Comparison of ENCODE assay signal across 10 mouse cellular contexts in genomic region chr2:122575470-122575869, GRCm38 (mm10). TPM values are rescaled to one million over a fixed set of nuclear protein-coding genes. Genes with fewer than 3 reads are reported as not detected.
A peak's percentile ranks its signal among the peaks of the same experiment; 100 is the strongest.
DNase-seq lines count a peak whose midpoint lies in the region; ATAC-seq and TF ChIP-seq lines count a peak whose summit lies in the region.
"Had no signal": no experiment of that assay in that cellular context is flagged by ENCODE, and none has a peak within 500 bp of the region (broad histone marks: within the 10 kb centered on the region; RNA-seq: fewer than 3 reads in every experiment).

No protein-coding gene starts in this region.

- intact Hi-C loops in left cerebral cortex, postnatal 10 days (cut with DNase I) = loop anchor here (10.0 kb wide), 1 partner anchor 179 kb away; no protein-coding TSS in a partner anchor

- H3K9ac ChIP-seq in midbrain, embryonic 15.5 days = no peak overlapping the region
- H3K9ac ChIP-seq: forebrain, embryonic 12.5 days; neural tube, embryonic 12.5 days; stomach, embryonic 15.5 days had no signal

- TF ChIP-seq CTCF in testis, adult 2 months (IDR thresholded peaks at IDR 0.05; ENCODE audit: control insufficient read depth, insufficient read depth, insufficient replicate concordance, low read depth, low read length) = no peak

- peak overlapping the region; percentile 21 for H3K27ac ChIP-seq in testis, adult 2 months (ENCODE audit: control insufficient read depth, insufficient read depth, low read depth, low read length)
- no peak overlapping the region for H3K27ac ChIP-seq in midbrain, embryonic 15.5 days
- H3K27ac ChIP-seq: forebrain, embryonic 12.5 days; neural tube, embryonic 12.5 days; stomach, embryonic 15.5 days had no signal

- WGBS in midbrain, embryonic 15.5 days = 77% methylated on average over 11 of the region's 11 CpGs

- no peak for TF ChIP-seq POLR2A in testis, adult 2 months (IDR thresholded peaks at IDR 0.05; ENCODE audit: control insufficient read depth, low read depth, low read length)

- H3K36me3 ChIP-seq in testis, adult 2 months (ENCODE audit: control insufficient read depth, insufficient read depth, low read length) = no peaks in the 10 kb centered on the region
- H3K36me3 ChIP-seq in midbrain, embryonic 15.5 days (replicated peaks) = no peaks in the 10 kb centered on the region
- H3K36me3 ChIP-seq: forebrain, embryonic 12.5 days; neural tube, embryonic 12.5 days; stomach, embryonic 15.5 days had no signal

- H3K27me3 ChIP-seq in testis, adult 2 months (ENCODE audit: control insufficient read depth, insufficient read depth, low read length) = no peaks in the 10 kb centered on the region
- no peaks in the 10 kb centered on the region for H3K27me3 ChIP-seq in midbrain, embryonic 15.5 days (replicated peaks)
- H3K27me3 ChIP-seq: forebrain, embryonic 12.5 days; neural tube, embryonic 12.5 days; stomach, embryonic 15.5 days had no signal

- H3K4me1 ChIP-seq in testis, adult 2 months (ENCODE audit: control insufficient read depth, insufficient read depth, low read length) = no peaks in the 10 kb centered on the region
- H3K4me1 ChIP-seq in midbrain, embryonic 15.5 days = no peaks in the 10 kb centered on the region
- H3K4me1 ChIP-seq: forebrain, embryonic 12.5 days; neural tube, embryonic 12.5 days had no signal

- no peak for ATAC-seq in midbrain, embryonic 15.5 days (replicated peaks)

- DNase-seq in testis, postnatal 10 days (ENCODE audit: low spot score) = no peak
- peak; percentile 41 to 70 for DNase-seq in gastrocnemius, adult 8-10 months (ENCODE audit: low spot score in 2 of 2)
- peak; percentile 70 for DNase-seq in kidney, adult 18-20 months
- no peak for DNase-seq in frontal cortex, postnatal 25 days (ENCODE audit: low spot score in 2 of 2)
- DNase-seq in left cerebral cortex, postnatal 10 days (ENCODE audit: extremely low spot score in 1 of 2, low spot score in 2 of 2) = no peak

- H3K9me3 ChIP-seq in midbrain, embryonic 15.5 days = no peaks in the 10 kb centered on the region
- H3K9me3 ChIP-seq: forebrain, embryonic 12.5 days; neural tube, embryonic 12.5 days; stomach, embryonic 15.5 days had no signal

- no peak overlapping the region for H3K4me3 ChIP-seq in testis, adult 2 months (ENCODE audit: control insufficient read depth, low read depth, low read length)
- no peak overlapping the region for H3K4me3 ChIP-seq in midbrain, embryonic 15.5 days
- H3K4me3 ChIP-seq: forebrain, embryonic 12.5 days; neural tube, embryonic 12.5 days; stomach, embryonic 15.5 days had no signal

- no peak overlapping the region for H3K4me2 ChIP-seq in midbrain, embryonic 15.5 days
- H3K4me2 ChIP-seq: forebrain, embryonic 12.5 days; neural tube, embryonic 12.5 days; stomach, embryonic 15.5 days had no signal

RNA-seq across cellular contexts. Expression of gene Gatm, which starts 35.6 kb away (rescaled TPM):
- polyA plus RNA-seq in testis, adult 2 months (2012; rRNA removed) = 63.3 and 94.7 TPM in 2 replicates
- 1 to 10 TPM; 2.4 to 4.4 (median 3.9) TPM for total RNA-seq in gastrocnemius, adult 8-10 months (2022)
- 36.8 and 43.0 TPM in 2 replicates for polyA plus RNA-seq in midbrain, embryonic 15.5 days (2015; fragmentation: Nextera tagmentation; extraction: Ambion mirVana)
- total RNA-seq in left cerebral cortex, postnatal 10 days (2021) = 10 to 100 TPM; 64.7 to 71.5 TPM

Comparison
In these comparisons a context has a peak if more than half of its experiments do, and no peak if none do; other contexts are left out.
1. DNase-seq: peak in gastrocnemius, adult 8-10 months (2 of 2) and kidney, adult 18-20 months (single experiment); none in testis, postnatal 10 days (single experiment), frontal cortex, postnatal 25 days (0 of 2) and left cerebral cortex, postnatal 10 days (0 of 2).
2. RNA of gene Gatm, which starts 35.6 kb away (total RNA-seq): 64.7 to 71.5 TPM in left cerebral cortex, postnatal 10 days; 2.4 to 4.4 TPM in gastrocnemius, adult 8-10 months; every median in the first group is over 10 times any median in the second.